Mouse (Mus musculus) liver, adult 2 months (tissue): ENCODE data around the gene Slc39a8. TPM values are rescaled to one million over a fixed set of nuclear protein-coding genes. Genes with fewer than 3 reads are reported as not detected.
A peak's percentile ranks its signal among the peaks of the same experiment; 100 is the strongest.

Experiments used
- DNase-seq: peaks from one replicate; pipeline ENCODE4 v3.0.0-alpha.2; 2011; ENCODE audit warnings: low read depth, low spot score; ENCODE audit errors: extremely low read depth
- H3K27ac ChIP-seq: fragments of 200-500 bp; replicated peaks from 2 replicates; pipeline ENCODE4 v1.5.1; 2012; ENCODE audit warnings: low read depth, mild to moderate bottlenecking, control low read depth, inconsistent platforms, low read length; ENCODE audit not compliant: insufficient read depth
- H3K27me3 ChIP-seq: fragments of 200-500 bp; 2 replicates; pipeline ENCODE4 v1.6.1; 2012; ENCODE audit warnings: mild to moderate bottlenecking, moderate library complexity, low read length, inconsistent platforms; ENCODE audit not compliant: control insufficient read depth, insufficient read depth
- H3K36me3 ChIP-seq: fragments of 200-500 bp; 2 replicates; pipeline ENCODE4 v1.6.1; 2012; ENCODE audit warnings: low read length, inconsistent platforms; ENCODE audit not compliant: control insufficient read depth, insufficient read depth
- H3K4me1 ChIP-seq: fragments of 200-500 bp; 2 replicates; pipeline ENCODE4 v1.6.1; 2011; ENCODE audit warnings: low read length; ENCODE audit not compliant: control insufficient read depth, insufficient read depth
- H3K4me3 ChIP-seq: fragments of 200-500 bp; 2 replicates; pipeline ENCODE4 v1.5.1; 2011; ENCODE audit warnings: low read depth, mild to moderate bottlenecking, control low read depth, low read length, moderate library complexity; ENCODE audit not compliant: insufficient read depth
- H3K79me2 ChIP-seq: fragments of 200-500 bp; 2 replicates; pipeline ENCODE4 v1.6.1; 2012; ENCODE audit warnings: inconsistent platforms, mild to moderate bottlenecking, low read length, moderate library complexity; ENCODE audit not compliant: control insufficient read depth, insufficient read depth
- H3K9ac ChIP-seq: fragments of 200-500 bp; 2 replicates; pipeline ENCODE4 v1.6.1; 2012; ENCODE audit warnings: low read depth, mild to moderate bottlenecking, control low read depth, inconsistent platforms, low read length
- CTCF ChIP-seq: fragments of 200-500 bp; IDR thresholded peaks from 2 replicates; pipeline ENCODE4 v1.5.1; 2011; ENCODE audit warnings: low read depth, low read length, control low read depth
- POLR2A ChIP-seq: fragments of 200-500 bp; IDR thresholded peaks from 2 replicates; pipeline ENCODE4 v1.6.1; 2011; ENCODE audit warnings: low read length, control low read depth; ENCODE audit not compliant: insufficient read depth; ENCODE audit errors: extremely low read depth
- WGBS: fragments of 180-500 bp; shearing (Covaris S2); methylation state at CpG from one replicate; pipeline ENCODE4 v1.1.7; 2018; 5-methylcytosine and 5-hydroxymethylcytosine counted together
- polyA plus RNA-seq: library from polyadenylated mRNA; depleted of rRNA; stranded (reverse); fragments of >200 nt; gene quantifications from 2 replicates; pipeline ENCODE4 v1.2.3, GENCODE M21; 2012
- total RNA-seq: library from RNA; depleted of rRNA; stranded (reverse); fragments of >200 nt; gene quantifications from 2 replicates; pipeline ENCODE4 v1.2.3, GENCODE M21; 2014

Slc39a8 gene
- total and polyA plus RNA-seq, 2 experiments, result 14.0 to 30.0 TPM

DNA sequence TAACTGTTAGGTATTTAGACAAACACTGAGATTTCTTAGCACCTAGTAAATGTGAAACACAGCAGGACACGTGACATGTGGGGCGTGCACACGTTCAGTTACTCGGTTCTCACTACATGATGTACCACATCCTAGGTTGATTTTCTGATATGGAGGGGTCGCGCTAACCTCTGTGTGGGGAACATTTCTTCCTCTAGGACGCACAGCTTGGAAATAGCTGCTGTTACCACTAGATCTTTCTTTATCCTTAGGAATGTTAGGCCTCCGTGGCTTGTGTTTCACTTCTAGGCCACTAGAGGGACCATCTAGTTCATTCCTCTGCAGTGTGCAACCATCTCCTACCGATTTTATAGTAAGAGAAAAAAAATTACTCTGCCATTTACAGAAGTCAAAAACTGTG is 37.7 kb downstream of the Slc39a8 start:
- Histone ChIP-seq H3K4me1 (no peaks in the 10 kb centered on the region), H3K4me3 (no peak overlapping the region), H3K27ac (no peak overlapping the region), H3K27me3 (no peaks in the 10 kb centered on the region), H3K36me3 (peaks cover 16% of the 10 kb centered on the region), H3K9ac (no peak overlapping the region), H3K79me2 (no peaks in the 10 kb centered on the region)
- peak; percentile 8 for DNase-seq
- TF ChIP-seq CTCF (peak; percentile 20; the same call in 1 of the 2 replicates), POLR2A (no peak)
- WGBS, result 62% methylated on average over 9 of the region's 9 CpGs

DNA sequence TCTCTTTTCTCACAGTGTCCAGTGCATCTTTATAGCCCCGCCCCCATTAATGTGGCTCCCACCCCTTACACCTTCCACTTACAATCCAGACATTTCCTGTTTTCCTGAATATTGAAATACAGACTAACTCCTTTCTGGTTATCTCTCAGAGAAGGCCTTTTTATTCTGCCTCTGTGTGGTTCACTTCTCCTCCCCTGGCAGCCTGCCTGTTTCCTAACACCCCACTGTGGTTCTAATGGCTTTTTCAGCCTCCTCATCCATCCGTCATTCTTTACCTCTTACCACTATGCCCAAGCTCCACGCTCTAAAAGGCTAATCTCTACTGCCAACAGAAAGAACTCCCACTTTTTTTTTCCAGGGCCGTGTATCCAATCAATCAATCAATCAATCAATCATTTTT is 44.0 kb downstream of the Slc39a8 start:
- no peak for TF ChIP-seq POLR2A
- no peak for TF ChIP-seq CTCF
- WGBS, result 78% methylated on average over 4 of the region's 4 CpGs

DNA sequence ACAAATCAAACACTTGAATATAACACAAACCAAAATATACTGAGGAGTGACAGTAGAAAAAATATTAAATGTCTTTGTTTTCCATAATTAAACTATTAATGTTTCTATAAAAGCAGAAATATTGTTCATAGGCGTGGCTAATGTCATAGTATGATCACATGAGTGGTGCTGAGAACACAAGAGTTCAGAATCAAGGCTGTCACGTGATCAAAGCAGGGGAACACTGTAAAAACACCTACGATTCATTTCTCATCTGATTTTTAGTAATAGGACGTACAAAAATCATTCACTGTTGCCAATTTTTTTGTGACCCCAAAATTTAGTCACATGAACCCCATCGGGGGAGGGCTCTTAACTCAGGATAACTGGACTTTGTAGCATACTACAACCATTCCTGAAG is 47.2 kb downstream of the Slc39a8 start:
- Histone ChIP-seq H3K79me2 (no peaks in the 10 kb centered on the region), H3K9ac (no peak overlapping the region), H3K4me1 (no peaks in the 10 kb centered on the region; the same call in 1 of the 2 replicates), H3K27ac (no peak overlapping the region), H3K4me3 (no peak overlapping the region), H3K36me3 (no peaks in the 10 kb centered on the region), H3K27me3 (no peaks in the 10 kb centered on the region)
- DNase-seq, result no peak
- TF ChIP-seq CTCF, result no peak
- TF ChIP-seq POLR2A, result no peak
- WGBS, result 93% methylated on average over 5 of the region's 5 CpGs

More for the DNA sequence above, 44.0 kb downstream of the Slc39a8 start:
- no peaks in the 10 kb centered on the region for H3K36me3 ChIP-seq
- H3K4me1 ChIP-seq, result no peaks in the 10 kb centered on the region; the same call in 1 of the 2 replicates
- no peak overlapping the region for H3K27ac ChIP-seq
- H3K9ac ChIP-seq, result no peak overlapping the region
- no peaks in the 10 kb centered on the region for H3K27me3 ChIP-seq
- H3K79me2 ChIP-seq, result no peaks in the 10 kb centered on the region
- DNase-seq, result no peak
- H3K4me3 ChIP-seq, result no peak overlapping the region

DNA sequence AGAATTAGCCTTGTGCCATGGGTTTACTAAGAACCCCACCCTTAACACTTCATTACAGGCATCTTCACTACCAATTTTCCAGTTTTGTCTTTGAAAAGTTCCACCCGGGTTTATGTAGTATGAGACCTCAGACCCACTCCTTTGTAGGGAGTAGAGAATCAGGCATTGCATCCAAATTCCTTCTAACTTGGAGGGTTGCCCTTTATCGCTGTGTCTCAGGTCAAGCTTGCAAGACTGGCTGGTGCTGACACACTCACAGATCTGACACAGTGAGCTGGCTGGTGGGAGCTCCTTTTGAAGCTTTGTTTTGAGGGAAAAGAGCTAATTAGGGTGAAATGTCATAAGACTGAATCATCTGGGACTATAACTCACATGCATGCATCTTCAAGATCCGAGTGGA is 48.5 kb downstream of the Slc39a8 start:
- Histone ChIP-seq H3K36me3 (no peaks in the 10 kb centered on the region), H3K4me3 (no peak overlapping the region), H3K79me2 (no peaks in the 10 kb centered on the region), H3K27me3 (no peaks in the 10 kb centered on the region), H3K9ac (no peak overlapping the region), H3K27ac (no peak overlapping the region), H3K4me1 (no peaks in the 10 kb centered on the region; the same call in 1 of the 2 replicates)
- TF ChIP-seq CTCF, result no peak
- no peak for TF ChIP-seq POLR2A
- 90% methylated on average over 3 of the region's 3 CpGs for WGBS
- no peak for DNase-seq

DNA sequence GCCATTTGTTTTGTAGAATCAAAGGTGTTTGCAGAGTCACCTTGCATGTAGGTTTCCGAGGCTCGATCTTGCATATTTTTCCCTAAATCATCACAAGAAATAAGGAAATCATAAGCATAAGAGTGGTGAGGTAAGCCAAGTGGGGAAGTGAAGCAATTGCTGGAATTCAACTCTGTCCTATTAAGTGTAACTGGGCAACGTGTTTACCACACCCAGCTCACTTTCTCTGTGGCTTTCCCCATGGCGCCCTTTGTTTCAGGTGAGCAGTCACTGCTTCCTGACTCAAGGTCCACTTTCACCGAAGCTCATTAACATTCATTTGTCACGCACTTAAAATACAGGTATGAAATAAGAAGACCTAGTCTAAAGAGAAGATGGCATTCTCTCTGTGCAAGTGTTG is 53.0 kb downstream of the Slc39a8 start:
- no peaks in the 10 kb centered on the region for H3K79me2 ChIP-seq
- no peak for DNase-seq

DNA sequence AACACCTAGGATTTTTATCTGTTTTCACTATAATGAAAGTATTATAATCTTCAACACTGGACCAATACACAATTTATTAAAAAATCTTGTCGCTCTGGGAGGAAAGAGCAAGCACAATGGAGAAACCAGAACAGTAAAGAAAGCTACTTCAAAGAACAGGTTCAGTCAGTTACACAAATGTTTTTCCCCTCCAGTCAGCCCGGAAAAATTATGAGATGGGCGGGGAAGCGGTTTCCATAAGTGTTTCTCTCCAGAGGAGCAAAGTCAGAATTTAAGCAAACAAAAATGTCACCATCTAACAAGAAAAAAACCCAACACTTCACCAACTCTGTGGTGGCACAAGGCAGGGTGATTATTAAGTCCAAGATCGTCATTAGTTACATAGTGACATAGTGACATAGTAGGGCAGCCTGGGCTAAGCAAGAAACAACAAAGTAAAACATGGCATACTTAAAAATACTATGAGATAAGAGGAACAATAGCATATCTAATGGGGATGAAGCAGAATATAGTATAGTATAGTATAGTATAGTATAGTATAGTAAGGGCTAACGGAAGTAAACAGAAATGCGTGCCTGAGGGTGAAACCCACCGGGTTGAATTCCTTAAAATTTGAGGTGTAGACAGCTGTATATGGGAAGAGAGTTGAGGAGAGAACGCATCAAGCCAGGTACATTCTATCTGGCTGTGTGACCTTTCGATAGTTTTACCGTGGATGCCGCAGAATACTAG is 61.0 kb downstream of the Slc39a8 start:
- no peaks in the 10 kb centered on the region for H3K79me2 ChIP-seq
- H3K27me3 ChIP-seq, result no peaks in the 10 kb centered on the region
- TF ChIP-seq POLR2A, result no peak
- no peak for TF ChIP-seq CTCF
- peaks cover 4% of the 10 kb centered on the region; the same call in 1 of the 2 replicates for H3K36me3 ChIP-seq
- no peak for DNase-seq
- no peak overlapping the region for H3K4me3 ChIP-seq
- no peak overlapping the region for H3K9ac ChIP-seq
- no peaks in the 10 kb centered on the region; the same call in 1 of the 2 replicates for H3K4me1 ChIP-seq
- 81% methylated on average over 12 of the region's 12 CpGs for WGBS
- no peak overlapping the region for H3K27ac ChIP-seq

More for the DNA sequence above, 53.0 kb downstream of the Slc39a8 start:
- no peaks in the 10 kb centered on the region for H3K4me1 ChIP-seq
- no peak overlapping the region for H3K27ac ChIP-seq
- no peak overlapping the region for H3K4me3 ChIP-seq
- 93% methylated on average over 6 of the region's 6 CpGs for WGBS
- no peak overlapping the region for H3K9ac ChIP-seq
- H3K36me3 ChIP-seq, result no peaks in the 10 kb centered on the region
- TF ChIP-seq POLR2A, result no peak
- TF ChIP-seq CTCF, result no peak
- H3K27me3 ChIP-seq, result no peaks in the 10 kb centered on the region
